Mouse (Mus musculus) heart, postnatal 0 days (tissue): ENCODE measurements around the gene Kctd15. TPM values are rescaled to one million over a fixed set of nuclear protein-coding genes. Genes with fewer than 3 reads are reported as not detected.

Experiments
- ATAC-seq: fragments of 200-750 bp; cut with Nextera tagmentation; 2 replicates; pipeline ENCODE4 v1.8.0; 2017; ENCODE audit warnings: low read depth, moderate number of reproducible peaks, moderate library complexity; ENCODE audit not compliant: insufficient read depth
- DNase-seq: peaks from one replicate; pipeline ENCODE4 v3.0.0-alpha.2; 2016; ENCODE audit warnings: low spot score
- H3K27ac ChIP-seq: fragments of 300-500 bp; sonication (generic); 2 replicates; pipeline ENCODE4 v1.5.1; 2014; ENCODE audit warnings: low read depth, mild to moderate bottlenecking
- H3K27me3 ChIP-seq: fragments of 300-500 bp; sonication (generic); 2 replicates; pipeline ENCODE4 v1.6.1; 2014; ENCODE audit warnings: low read length, mixed read lengths; ENCODE audit not compliant: control insufficient read depth, insufficient read depth
- H3K36me3 ChIP-seq: fragments of 300-500 bp; sonication (generic); replicated peaks from 2 replicates; pipeline ENCODE4 v1.6.1; 2014; ENCODE audit warnings: low read length, mixed read lengths; ENCODE audit not compliant: control insufficient read depth, insufficient read depth
- H3K4me1 ChIP-seq: fragments of 300-500 bp; sonication (generic); 2 replicates; pipeline ENCODE4 v1.6.1; 2014; ENCODE audit warnings: antibody characterized with exemption; ENCODE audit not compliant: control insufficient read depth, insufficient read depth
- H3K4me2 ChIP-seq: fragments of 300-500 bp; sonication (generic); 2 replicates; pipeline ENCODE4 v1.6.1; 2014; ENCODE audit warnings: low read depth, mild to moderate bottlenecking, low read length, moderate library complexity
- H3K4me3 ChIP-seq: fragments of 300-500 bp; sonication (generic); 2 replicates; pipeline ENCODE4 v1.5.1; 2014; ENCODE audit warnings: low read depth, low read length
- H3K9ac ChIP-seq: fragments of 300-500 bp; sonication (generic); replicated peaks from 2 replicates; pipeline ENCODE4 v1.6.1; 2014; ENCODE audit warnings: low read depth, low read length, mixed read lengths
- H3K9me3 ChIP-seq: fragments of 300-500 bp; sonication (generic); replicated peaks from 2 replicates; pipeline ENCODE4 v1.6.1; 2016; ENCODE audit warnings: low read length; ENCODE audit not compliant: control insufficient read depth
- CTCF ChIP-seq: IDR thresholded peaks from 2 replicates; pipeline ENCODE4 v1.5.1; 2016; ENCODE audit warnings: antibody characterized with exemption, control low read depth, low read depth
- EP300 ChIP-seq: IDR thresholded peaks from 2 replicates; pipeline ENCODE4 v1.6.1; 2016; ENCODE audit warnings: antibody characterized with exemption, low read depth
- WGBS: fragments of 180-500 bp; shearing (Covaris S2); extraction: QIAGEN DNeasy Blood & Tissue Kit; methylation state at CpG from one replicate; pipeline ENCODE4 v1.1.7; 2014; 5-methylcytosine and 5-hydroxymethylcytosine counted together
- polyA plus RNA-seq: library from polyadenylated mRNA; unstranded; fragments of >200 nt; fragmentation: Nextera tagmentation; extraction: Ambion mirVana; gene quantifications from 2 replicates; pipeline ENCODE4 v1.2.1, GENCODE M21; 2015
- total RNA-seq: library from RNA; depleted of rRNA; stranded (reverse); fragments of >200 nt; gene quantifications from 2 replicates; pipeline ENCODE4 v1.2.3, GENCODE M21; 2014; ENCODE audit warnings: low replicate concordance; rRNA removed

Kctd15 gene
- total RNA-seq = 2.8 and 5.9 TPM in 2 replicates
- polyA plus RNA-seq = 0.78 and 0.99 TPM in 2 replicates

- H3K9me3 ChIP-seq = no peaks in the 10 kb centered on the region
Observed at GRCm38 (mm10) chr7:34656632-34657031, at the start of gene Kctd15. TSS of gene Kctd15 (minus strand) at chr7:34656732.

DNA sequence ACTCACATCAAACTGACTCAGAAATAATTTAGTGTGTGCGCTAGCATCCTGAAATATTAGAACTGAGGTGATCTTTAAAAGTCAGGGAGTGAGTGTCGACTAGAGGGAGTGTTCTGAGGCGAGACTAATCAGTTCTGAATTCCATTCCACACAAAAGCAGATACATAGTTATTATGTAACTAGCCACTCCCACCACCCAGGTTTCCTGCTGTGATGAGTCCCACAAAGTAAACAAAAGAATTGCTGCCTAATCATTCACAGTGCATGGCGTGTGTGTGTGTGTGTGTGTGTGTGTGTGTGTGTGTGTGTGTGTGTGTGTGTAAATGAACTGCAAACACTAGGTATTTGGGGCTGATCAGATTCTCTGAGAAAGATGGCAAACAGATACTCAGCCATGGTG is 47.9 kb upstream of the Kctd15 start:
- WGBS = 44% methylated on average over 4 of the region's 4 CpGs
- no peak overlapping the region for H3K4me3 ChIP-seq
- no peak overlapping the region for H3K27ac ChIP-seq
- H3K4me1 ChIP-seq = no peaks in the 10 kb centered on the region
- no peaks in the 10 kb centered on the region for H3K9me3 ChIP-seq
- no peak for ATAC-seq
- H3K36me3 ChIP-seq = no peaks in the 10 kb centered on the region
- peaks cover 13% of the 10 kb centered on the region; the same call in 1 of the 2 replicates for H3K27me3 ChIP-seq
- H3K9ac ChIP-seq = no peak overlapping the region
- no peak overlapping the region for H3K4me2 ChIP-seq
- TF ChIP-seq EP300 (no peak), CTCF (no peak)
- DNase-seq = no peak

More at GRCm38 (mm10) chr7:34656632-34657031, at the start of gene Kctd15:
- DNase-seq (no peak), ATAC-seq (no peak)
- Histone ChIP-seq H3K27ac (no peak within 1 kb of the TSS; the same call in 1 of the 2 replicates), H3K36me3 (no peaks in the 10 kb centered on the region), H3K4me1 (no peaks in the 10 kb centered on the region), H3K9ac (no peak within 1 kb of the TSS), H3K27me3 (peaks cover 33% of the 10 kb centered on the region), H3K4me3 (peak within 1 kb of the TSS; percentile 75), H3K4me2 (peak within 1 kb of the TSS; percentile 86)
- WGBS = 71% methylated on average over 5 of the region's 5 CpGs
- TF ChIP-seq CTCF (no peak), EP300 (no peak)

GRCm38 (mm10) chr7:34703437-34703836 is 46.9 kb upstream of the Kctd15 start:
- H3K4me2 ChIP-seq = no peak overlapping the region
- no peak for ATAC-seq
- H3K27me3 ChIP-seq = peaks cover 13% of the 10 kb centered on the region; the same call in 1 of the 2 replicates
- H3K4me1 ChIP-seq = no peaks in the 10 kb centered on the region
- H3K36me3 ChIP-seq = no peaks in the 10 kb centered on the region
- no peak overlapping the region for H3K27ac ChIP-seq
- TF ChIP-seq EP300 (no peak), CTCF (no peak)
- 51% methylated on average over 4 of the region's 4 CpGs for WGBS
- no peaks in the 10 kb centered on the region for H3K9me3 ChIP-seq
- no peak overlapping the region for H3K9ac ChIP-seq
- DNase-seq = no peak
- no peak overlapping the region for H3K4me3 ChIP-seq

DNA sequence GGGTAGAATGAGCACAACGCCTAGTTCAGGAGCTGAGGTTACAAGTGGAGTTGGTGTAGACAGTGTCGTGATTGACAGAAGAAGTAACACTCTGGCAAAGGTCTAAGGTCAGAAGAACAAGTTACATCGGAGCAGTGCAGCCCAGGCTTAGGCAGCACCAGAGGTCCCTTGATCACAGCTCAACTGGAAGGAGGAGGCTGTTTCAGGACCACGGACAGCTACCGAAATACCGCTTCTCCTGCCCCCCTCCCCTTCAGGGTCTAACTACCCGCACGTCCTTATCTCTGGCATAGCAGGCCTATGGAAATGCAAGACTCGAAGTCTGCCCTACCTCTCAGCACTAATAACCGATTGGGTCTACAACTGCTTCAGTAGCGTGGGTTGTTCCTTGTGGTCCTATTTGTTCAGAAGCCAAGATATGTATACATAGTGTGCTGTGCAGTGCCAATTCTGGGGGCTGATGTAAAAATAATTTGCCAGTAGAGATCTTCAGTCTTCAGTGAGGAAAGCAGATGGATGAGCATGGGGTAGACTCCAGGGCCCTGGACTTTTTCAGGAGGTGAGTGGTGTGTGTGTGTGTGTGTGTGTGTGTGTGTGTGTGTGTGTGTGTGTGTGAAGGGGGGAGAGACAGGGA is 46.3 kb upstream of the Kctd15 start:
- Histone ChIP-seq H3K9me3 (no peaks in the 10 kb centered on the region), H3K27me3 (peaks cover 13% of the 10 kb centered on the region; the same call in 1 of the 2 replicates), H3K36me3 (no peaks in the 10 kb centered on the region), H3K4me2 (no peak overlapping the region), H3K4me3 (no peak overlapping the region), H3K9ac (no peak overlapping the region), H3K4me1 (no peaks in the 10 kb centered on the region), H3K27ac (no peak overlapping the region)
- TF ChIP-seq CTCF (no peak), EP300 (no peak)
- no peak for ATAC-seq
- DNase-seq = peak; percentile 55
- WGBS = 12% methylated on average over 11 of the region's 11 CpGs

- no peak for DNase-seq
- Histone ChIP-seq H3K27ac (no peak overlapping the region), H3K27me3 (peaks cover 15% of the 10 kb centered on the region; the same call in 1 of the 2 replicates), H3K4me1 (no peaks in the 10 kb centered on the region), H3K36me3 (no peaks in the 10 kb centered on the region), H3K4me2 (no peak overlapping the region), H3K4me3 (no peak overlapping the region), H3K9ac (no peak overlapping the region), H3K9me3 (no peaks in the 10 kb centered on the region)
- WGBS = 69% methylated on average over 3 of the region's 3 CpGs
- no peak for TF ChIP-seq CTCF
- no peak for TF ChIP-seq EP300
- no peak for ATAC-seq
Observed at GRCm38 (mm10) chr7:34699888-34700287, 43.4 kb upstream of the Kctd15 start.
